Mouse (Mus musculus): ENCODE data around the gene Lztfl1. TPM values are rescaled to one million over a fixed set of nuclear protein-coding genes. Genes with fewer than 3 reads are reported as not detected.

The Lztfl1 gene
- 32.6 TPM for polyA plus RNA-seq (2017; shearing (Covaris generic))

DNA sequence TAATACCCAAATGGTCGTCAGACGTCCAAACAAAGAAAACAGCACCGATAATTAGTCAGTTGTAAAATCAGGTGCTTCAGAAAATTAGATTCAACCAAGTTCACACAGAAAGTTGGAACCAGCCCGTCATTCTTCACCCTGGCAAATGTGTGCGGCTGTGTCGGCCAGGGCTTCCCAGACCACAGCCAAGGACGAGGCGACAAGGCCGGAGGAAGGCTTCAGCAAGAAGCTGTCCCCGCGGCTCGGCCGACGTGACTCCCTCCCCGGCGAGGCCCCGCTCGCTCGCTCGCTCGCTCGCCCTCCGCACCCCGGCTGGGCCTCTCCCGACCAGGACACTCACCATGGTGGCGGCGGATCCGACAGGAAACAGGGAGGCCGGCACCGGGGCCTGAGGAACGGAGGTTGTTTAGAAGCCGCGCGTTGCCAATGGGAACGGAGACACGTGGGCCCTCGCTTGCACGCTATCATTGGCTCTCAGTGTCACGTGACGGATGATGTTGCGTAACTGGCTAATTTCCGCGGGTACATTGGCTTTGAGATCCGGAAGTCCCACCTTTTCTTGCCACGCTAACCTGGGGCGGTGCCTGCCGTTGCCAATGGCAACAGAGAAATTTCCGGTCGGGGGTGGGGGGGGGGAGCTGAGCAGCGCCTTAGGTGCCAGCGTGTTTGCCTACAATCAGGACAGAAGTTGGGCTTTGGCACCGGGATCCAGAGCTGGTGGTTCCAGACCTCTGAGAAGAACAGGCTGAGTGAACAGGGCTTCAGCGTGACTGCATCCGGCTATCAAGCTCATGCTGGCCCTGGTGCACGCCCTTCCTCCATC lies at the start of gene Lztfl1:
TSS of gene Lztfl1 (minus strand) at position 512 of the 823 bp plus-strand sequence.

DNA sequence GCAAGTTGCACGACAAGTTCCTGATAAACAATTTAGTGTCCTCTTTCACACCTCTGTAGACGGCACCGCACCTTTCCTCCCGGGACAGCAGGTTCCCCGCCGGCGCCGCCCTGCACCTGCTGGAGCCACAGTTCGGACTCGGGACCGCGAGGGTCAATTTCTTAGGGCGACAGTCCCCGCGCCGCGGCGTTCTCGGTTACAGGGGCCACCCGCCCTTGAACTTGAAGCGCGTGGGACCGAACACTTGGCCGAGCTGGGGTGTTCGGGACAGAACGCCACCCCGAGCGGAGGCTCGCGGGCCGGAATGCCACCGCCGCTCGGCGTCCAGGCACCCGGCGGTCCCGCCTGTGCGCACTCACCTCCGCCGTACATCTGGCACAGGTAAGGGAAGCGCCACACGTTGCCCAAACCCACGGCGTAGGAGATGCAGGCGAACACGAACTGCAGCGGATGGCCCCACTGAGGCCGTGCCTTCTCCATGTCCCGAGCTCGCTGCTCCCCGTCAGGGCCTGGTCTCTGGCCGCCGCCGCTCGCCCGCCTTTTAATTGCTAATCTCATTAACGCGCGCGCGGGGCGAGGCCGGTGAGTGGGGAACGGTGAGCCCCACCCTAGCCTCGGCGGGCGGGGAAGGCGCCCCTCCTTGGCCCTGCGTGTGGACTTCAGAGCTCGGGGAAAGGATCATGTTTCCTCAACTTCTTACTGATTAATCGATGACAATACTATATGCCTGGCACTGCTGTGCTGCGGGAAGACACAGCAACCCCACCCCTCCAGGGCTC lies 39.0 kb downstream of the Lztfl1 start, which contains the start of the genes Ccr9 and Slc6a20a:
TSS of gene Ccr9 (plus strand) at position 113 of the 779 bp plus-strand sequence.
TSS of gene Slc6a20a (minus strand) at position 559 of the 779 bp plus-strand sequence.

Other genes starting within 250 kb of the Lztfl1 start
- 49.4 TPM for gene Limd1, start 239.0 kb downstream of the Lztfl1 start, polyA plus RNA-seq (2017; shearing (Covaris generic))
- 116 TPM for gene Sacm1l, start 187.9 kb downstream of the Lztfl1 start, polyA plus RNA-seq (2017; shearing (Covaris generic))
- 0.33 TPM for gene Slc6a20b, start 85.1 kb downstream of the Lztfl1 start, polyA plus RNA-seq (2017; shearing (Covaris generic))
- gene Ccr9, start 39.3 kb downstream of the Lztfl1 start, polyA plus RNA-seq (2017; shearing (Covaris generic)) = 5.6 TPM
- gene Slc6a20a, start 38.8 kb downstream of the Lztfl1 start, polyA plus RNA-seq (2017; shearing (Covaris generic)) = not detected
- gene Cxcr6, start 88.8 kb upstream of the Lztfl1 start, polyA plus RNA-seq (2017; shearing (Covaris generic)) = 21.6 TPM
- 61.5 TPM for gene Fyco1, start 134.2 kb upstream of the Lztfl1 start, polyA plus RNA-seq (2017; shearing (Covaris generic))
- gene Xcr1, start 144.3 kb upstream of the Lztfl1 start, polyA plus RNA-seq (2017; shearing (Covaris generic)) = 0.49 TPM

Data from inflammation-experienced regulatory T-cells, adult 16 weeks (primary cell).